Mouse (Mus musculus) forebrain, embryonic 15.5 days (tissue): ENCODE measurements around the gene Tbx4. TPM values are rescaled to one million over a fixed set of nuclear protein-coding genes. Genes with fewer than 3 reads are reported as not detected.

Source experiments
- ATAC-seq: fragments of 200-750 bp; cut with Nextera tagmentation; replicated peaks from 2 replicates; pipeline ENCODE4 v1.8.0; 2017; ENCODE audit warnings: mild to moderate bottlenecking, moderate TSS enrichment, moderate library complexity
- H3K27ac ChIP-seq: fragments of 300-500 bp; sonication (generic); replicated peaks from 2 replicates; pipeline ENCODE4 v1.5.1; 2015; ENCODE audit warnings: mild to moderate bottlenecking, inconsistent platforms
- H3K27me3 ChIP-seq: fragments of 300-500 bp; sonication (generic); 2 replicates; pipeline ENCODE4 v1.6.1; 2015; ENCODE audit warnings: inconsistent platforms
- H3K36me3 ChIP-seq: fragments of 300-500 bp; sonication (generic); 2 replicates; pipeline ENCODE4 v1.6.1; 2015; ENCODE audit warnings: mild to moderate bottlenecking, inconsistent platforms
- H3K4me1 ChIP-seq: fragments of 300-500 bp; sonication (generic); 2 replicates; pipeline ENCODE4 v1.6.1; 2015; ENCODE audit warnings: inconsistent platforms
- H3K4me2 ChIP-seq: fragments of 300-500 bp; sonication (generic); replicated peaks from 2 replicates; pipeline ENCODE4 v1.6.1; 2015; ENCODE audit warnings: mild to moderate bottlenecking, inconsistent platforms
- H3K4me3 ChIP-seq: fragments of 300-500 bp; sonication (generic); 2 replicates; pipeline ENCODE4 v1.5.1; 2015; ENCODE audit warnings: mild to moderate bottlenecking, inconsistent platforms
- H3K9ac ChIP-seq: fragments of 300-500 bp; sonication (generic); replicated peaks from 2 replicates; pipeline ENCODE4 v1.6.1; 2015; ENCODE audit warnings: mild to moderate bottlenecking, inconsistent platforms
- H3K9me3 ChIP-seq: fragments of 300-500 bp; sonication (generic); 2 replicates; pipeline ENCODE4 v1.6.1; 2016; ENCODE audit warnings: inconsistent platforms
- WGBS: fragments of 180-500 bp; shearing (Covaris S2); methylation state at CpG from one replicate; pipeline ENCODE4 v1.1.7; 2015; ENCODE audit warnings: mixed read lengths; 5-methylcytosine and 5-hydroxymethylcytosine counted together
- polyA plus RNA-seq: library from polyadenylated mRNA; unstranded; fragments of >200 nt; fragmentation: Nextera tagmentation; extraction: Ambion mirVana; gene quantifications from 2 replicates; pipeline ENCODE4 v1.2.1, GENCODE M21; 2015

The Tbx4 gene
- polyA plus RNA-seq, 1 experiment from 2014 or later: 0.25 TPM

- H3K36me3 ChIP-seq: no peaks in the 10 kb centered on the region
- peak overlapping the region; percentile 43 for H3K4me3 ChIP-seq
- H3K27ac ChIP-seq: no peak overlapping the region
- H3K4me2 ChIP-seq: peak overlapping the region; percentile 89
- peaks cover 85% of the 10 kb centered on the region for H3K27me3 ChIP-seq
- H3K9ac ChIP-seq: no peak overlapping the region
- no peak for ATAC-seq
- H3K9me3 ChIP-seq: no peaks in the 10 kb centered on the region
- 4% methylated on average over 24 of the region's 24 CpGs for WGBS
- peaks cover 39% of the 10 kb centered on the region for H3K4me1 ChIP-seq
Measured at GRCm38 (mm10) chr11:85842596-85843346, 43.5 kb upstream of the Tbx4 start.

GRCm38 (mm10) chr11:85843347-85843692 lies 42.9 kb upstream of the Tbx4 start:
- H3K9ac ChIP-seq: peak overlapping the region; percentile 32; the same call in 1 of the 2 replicates
- H3K4me3 ChIP-seq: peak overlapping the region; percentile 43
- H3K27ac ChIP-seq: no peak overlapping the region
- no peaks in the 10 kb centered on the region for H3K36me3 ChIP-seq
- H3K27me3 ChIP-seq: peaks cover 82% of the 10 kb centered on the region
- 0% methylated on average over 18 of the region's 18 CpGs for WGBS
- H3K4me2 ChIP-seq: peak overlapping the region; percentile 89
- ATAC-seq: peak; percentile 47
- peaks cover 33% of the 10 kb centered on the region for H3K4me1 ChIP-seq
- no peaks in the 10 kb centered on the region for H3K9me3 ChIP-seq

GRCm38 (mm10) chr11:85844144-85844965 lies 41.9 kb upstream of the Tbx4 start:
- no peaks in the 10 kb centered on the region for H3K9me3 ChIP-seq
- under 1% methylated on average over 54 of the region's 54 CpGs for WGBS
- peaks cover 75% of the 10 kb centered on the region for H3K27me3 ChIP-seq
- H3K36me3 ChIP-seq: no peaks in the 10 kb centered on the region
- peak overlapping the region; percentile 43 for H3K4me3 ChIP-seq
- ATAC-seq: peak; percentile 12; the same call in 1 of the 2 replicates
- peaks cover 36% of the 10 kb centered on the region for H3K4me1 ChIP-seq
- H3K4me2 ChIP-seq: peak overlapping the region; percentile 89
- peak overlapping the region; percentile 40 for H3K9ac ChIP-seq
- no peak overlapping the region for H3K27ac ChIP-seq

GRCm38 (mm10) chr11:85844971-85845370 lies 41.3 kb upstream of the Tbx4 start:
- Histone ChIP-seq H3K9ac (no peak overlapping the region), H3K27me3 (peaks cover 69% of the 10 kb centered on the region), H3K4me2 (no peak overlapping the region), H3K4me1 (peaks cover 36% of the 10 kb centered on the region), H3K36me3 (no peaks in the 10 kb centered on the region), H3K9me3 (no peaks in the 10 kb centered on the region), H3K27ac (no peak overlapping the region), H3K4me3 (no peak overlapping the region)
- ATAC-seq: no peak
- 34% methylated on average over 5 of the region's 5 CpGs for WGBS

- Histone ChIP-seq H3K4me3 (no peak overlapping the region), H3K27me3 (peaks cover 59% of the 10 kb centered on the region), H3K27ac (no peak overlapping the region), H3K4me1 (peaks cover 29% of the 10 kb centered on the region), H3K4me2 (no peak overlapping the region), H3K9ac (no peak overlapping the region), H3K9me3 (no peaks in the 10 kb centered on the region), H3K36me3 (no peaks in the 10 kb centered on the region)
- 56% methylated on average over 5 of the region's 5 CpGs for WGBS
- no peak for ATAC-seq
Measured at GRCm38 (mm10) chr11:85845921-85846320, 40.3 kb upstream of the Tbx4 start.

GRCm38 (mm10) chr11:85846509-85846908 lies 39.7 kb upstream of the Tbx4 start:
- WGBS: 44% methylated on average over 4 of the region's 4 CpGs
- no peaks in the 10 kb centered on the region for H3K36me3 ChIP-seq
- H3K4me1 ChIP-seq: peaks cover 29% of the 10 kb centered on the region
- no peak overlapping the region for H3K4me2 ChIP-seq
- H3K27ac ChIP-seq: no peak overlapping the region
- ATAC-seq: no peak
- no peaks in the 10 kb centered on the region for H3K9me3 ChIP-seq
- no peak overlapping the region for H3K4me3 ChIP-seq
- H3K9ac ChIP-seq: no peak overlapping the region
- H3K27me3 ChIP-seq: peaks cover 54% of the 10 kb centered on the region

- WGBS: 2% methylated on average over 21 of the region's 21 CpGs
- H3K4me2 ChIP-seq: peak overlapping the region; percentile 54
- ATAC-seq: peak; percentile 75
- no peaks in the 10 kb centered on the region for H3K36me3 ChIP-seq
- peak overlapping the region; percentile 40; the same call in 1 of the 2 replicates for H3K9ac ChIP-seq
- no peak overlapping the region for H3K27ac ChIP-seq
- H3K4me3 ChIP-seq: peak overlapping the region; percentile 34
- H3K9me3 ChIP-seq: no peaks in the 10 kb centered on the region
- H3K4me1 ChIP-seq: peaks cover 8% of the 10 kb centered on the region
- H3K27me3 ChIP-seq: peaks cover 31% of the 10 kb centered on the region
Measured at GRCm38 (mm10) chr11:85849037-85849436, 37.2 kb upstream of the Tbx4 start.

GRCm38 (mm10) chr11:85850233-85850632 lies 36.0 kb upstream of the Tbx4 start, which contains the start of gene Gm11444:
Gene Gm11444, minus strand, starts transcription at chr11:85850333.
- Histone ChIP-seq H3K4me2 (no peak within 1 kb of the TSS; the same call in 1 of the 2 replicates), H3K27ac (no peak within 1 kb of the TSS), H3K4me1 (0 out of 2 replicates have a peak, but pooled peaks cover 2% of the 10 kb centered on the region), H3K4me3 (no peak within 1 kb of the TSS), H3K9me3 (no peaks in the 10 kb centered on the region), H3K36me3 (no peaks in the 10 kb centered on the region), H3K27me3 (peaks cover 19% of the 10 kb centered on the region), H3K9ac (no peak within 1 kb of the TSS; the same call in 1 of the 2 replicates)
- ATAC-seq: no peak
- WGBS: 85% methylated on average over 6 of the region's 6 CpGs

GRCm38 (mm10) chr11:85850758-85851157 lies 35.5 kb upstream of the Tbx4 start:
- Histone ChIP-seq H3K27ac (no peak overlapping the region), H3K4me3 (no peak overlapping the region), H3K36me3 (no peaks in the 10 kb centered on the region), H3K9me3 (no peaks in the 10 kb centered on the region), H3K4me2 (no peak overlapping the region), H3K9ac (no peak overlapping the region), H3K4me1 (0 out of 2 replicates have a peak, but pooled peaks cover 2% of the 10 kb centered on the region), H3K27me3 (peaks cover 14% of the 10 kb centered on the region)
- 49% methylated on average over 6 of the region's 6 CpGs for WGBS
- no peak for ATAC-seq

- Histone ChIP-seq H3K4me3 (no peak overlapping the region), H3K27ac (no peak overlapping the region), H3K36me3 (no peaks in the 10 kb centered on the region), H3K27me3 (0 out of 2 replicates have a peak, but pooled peaks cover 3% of the 10 kb centered on the region), H3K4me1 (no peaks in the 10 kb centered on the region), H3K9ac (no peak overlapping the region), H3K9me3 (no peaks in the 10 kb centered on the region), H3K4me2 (no peak overlapping the region)
- ATAC-seq: no peak
- 3% methylated on average over 6 of the region's 6 CpGs for WGBS
Measured at GRCm38 (mm10) chr11:85857997-85858698, 28.1 kb upstream of the Tbx4 start.

- WGBS: 40% methylated on average over 7 of the region's 7 CpGs
Measured at GRCm38 (mm10) chr11:85864363-85864762, 21.9 kb upstream of the Tbx4 start.

More at GRCm38 (mm10) chr11:85864363-85864762, 21.9 kb upstream of the Tbx4 start:
- no peak for ATAC-seq
- H3K27ac ChIP-seq: no peak overlapping the region
- H3K4me3 ChIP-seq: no peak overlapping the region
- 0 out of 2 replicates have a peak, but pooled peaks cover 3% of the 10 kb centered on the region for H3K27me3 ChIP-seq
- H3K36me3 ChIP-seq: no peaks in the 10 kb centered on the region
- H3K9ac ChIP-seq: no peak overlapping the region
- no peaks in the 10 kb centered on the region for H3K9me3 ChIP-seq
- no peaks in the 10 kb centered on the region for H3K4me1 ChIP-seq
- H3K4me2 ChIP-seq: no peak overlapping the region
